Mouse (Mus musculus) limb, embryonic 12.5 days (tissue): Measurements from ENCODE around the gene Doc2b. TPM values are rescaled to one million over a fixed set of nuclear protein-coding genes. Genes with fewer than 3 reads are reported as not detected.
A peak's percentile ranks its signal among the peaks of the same experiment; 100 is the strongest.

ENCODE experiments used
- ATAC-seq: fragments of 200-750 bp; cut with Nextera tagmentation; 2 replicates; pipeline ENCODE4 v1.8.0; 2017; ENCODE audit warnings: low read depth, moderate TSS enrichment; ENCODE audit not compliant: insufficient number of reproducible peaks, insufficient read depth, low FRiP score, low TSS enrichment
- H3K27ac ChIP-seq: fragments of 300-500 bp; sonication (generic); 2 replicates; pipeline ENCODE4 v1.5.1; 2016; ENCODE audit warnings: mild to moderate bottlenecking, moderate library complexity
- H3K27me3 ChIP-seq: fragments of 300-500 bp; sonication (generic); 2 replicates; pipeline ENCODE4 v1.6.1; 2016; ENCODE audit warnings: mild to moderate bottlenecking, moderate library complexity
- H3K36me3 ChIP-seq: fragments of 300-500 bp; sonication (generic); 2 replicates; pipeline ENCODE4 v1.6.1; 2016; ENCODE audit warnings: mild to moderate bottlenecking, moderate library complexity
- H3K4me1 ChIP-seq: fragments of 300-500 bp; sonication (generic); replicated peaks from 2 replicates; pipeline ENCODE4 v1.6.1; 2016
- H3K4me2 ChIP-seq: fragments of 300-500 bp; sonication (generic); 2 replicates; pipeline ENCODE4 v1.6.1; 2016; ENCODE audit warnings: mild to moderate bottlenecking, moderate library complexity
- H3K4me3 ChIP-seq: fragments of 300-500 bp; sonication (generic); replicated peaks from 2 replicates; pipeline ENCODE4 v1.5.1; 2016; ENCODE audit warnings: mild to moderate bottlenecking
- H3K9ac ChIP-seq: fragments of 300-500 bp; sonication (generic); replicated peaks from 2 replicates; pipeline ENCODE4 v1.6.1; 2016; ENCODE audit warnings: mild to moderate bottlenecking, moderate library complexity
- H3K9me3 ChIP-seq: fragments of 300-500 bp; sonication (generic); 2 replicates; pipeline ENCODE4 v1.6.1; 2016; ENCODE audit warnings: mild to moderate bottlenecking, moderate library complexity
- whole genome bisulfite sequencing: fragments of 180-500 bp; shearing (Covaris S2); methylation state at CpG from one replicate; pipeline ENCODE4 v1.1.7; 2016; 5-methylcytosine and 5-hydroxymethylcytosine counted together
- polyA plus RNA-seq: library from polyadenylated mRNA; unstranded; fragments of >200 nt; fragmentation: Nextera tagmentation; extraction: Ambion mirVana; gene quantifications from 2 replicates; pipeline ENCODE4 v1.2.1, GENCODE M21; 2016

Doc2b gene
- polyA plus RNA-seq, 1 experiment from 2014 or later = 0.79 TPM

DNA sequence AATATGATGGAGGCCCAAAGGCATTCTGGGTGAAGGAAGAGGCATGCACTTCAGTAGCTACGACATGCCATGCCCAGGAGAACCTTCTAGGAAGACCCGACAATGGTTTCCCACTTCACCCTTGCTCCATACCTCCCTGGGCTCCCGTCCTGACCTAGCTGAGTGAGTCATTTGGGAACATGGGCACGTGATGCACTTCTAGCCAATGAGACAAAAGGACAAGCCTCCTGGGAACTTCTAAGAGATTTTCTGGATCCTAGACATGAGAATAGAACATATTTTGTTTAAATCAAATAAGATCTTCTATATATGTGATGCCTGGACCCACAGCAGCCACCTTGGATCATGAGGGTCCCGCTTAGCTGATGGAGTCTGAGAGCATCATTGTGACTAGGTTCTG lies 3.3 kb downstream of the Doc2b start:
- Histone ChIP-seq H3K4me2 (no peak overlapping the region), H3K27me3 (peaks cover 77% of the 10 kb centered on the region), H3K4me3 (no peak overlapping the region), H3K36me3 (no peaks in the 10 kb centered on the region), H3K27ac (no peak overlapping the region), H3K9me3 (peaks cover 3% of the 10 kb centered on the region; the same call in 1 of the 2 replicates), H3K4me1 (peaks cover 16% of the 10 kb centered on the region), H3K9ac (no peak overlapping the region)
- no peak for ATAC-seq
- 73% methylated on average over 5 of the region's 5 CpGs for WGBS

DNA sequence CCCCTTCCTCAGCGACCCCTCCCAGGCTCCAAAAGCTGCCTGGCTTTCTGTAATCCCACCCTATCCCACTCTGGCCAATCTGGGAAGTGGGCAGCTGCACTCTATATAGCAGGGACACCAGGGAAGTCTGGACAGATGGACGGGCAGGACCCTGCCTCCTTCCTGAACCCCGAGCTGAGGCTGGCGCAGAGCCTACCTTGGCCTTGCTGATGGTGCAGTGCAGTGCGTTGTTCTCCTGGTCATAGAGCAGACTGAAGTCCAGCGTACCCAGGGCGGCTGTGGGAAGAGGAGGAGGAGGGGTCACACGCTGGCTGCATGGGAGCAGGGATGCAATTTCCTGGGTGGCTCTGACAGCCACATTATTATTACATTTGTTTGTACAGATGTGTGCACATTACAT lies 10.0 kb downstream of the Doc2b start:
- Histone ChIP-seq H3K4me1 (no peaks in the 10 kb centered on the region), H3K4me3 (no peak overlapping the region)
- 73% methylated on average over 8 of the region's 8 CpGs for WGBS

DNA sequence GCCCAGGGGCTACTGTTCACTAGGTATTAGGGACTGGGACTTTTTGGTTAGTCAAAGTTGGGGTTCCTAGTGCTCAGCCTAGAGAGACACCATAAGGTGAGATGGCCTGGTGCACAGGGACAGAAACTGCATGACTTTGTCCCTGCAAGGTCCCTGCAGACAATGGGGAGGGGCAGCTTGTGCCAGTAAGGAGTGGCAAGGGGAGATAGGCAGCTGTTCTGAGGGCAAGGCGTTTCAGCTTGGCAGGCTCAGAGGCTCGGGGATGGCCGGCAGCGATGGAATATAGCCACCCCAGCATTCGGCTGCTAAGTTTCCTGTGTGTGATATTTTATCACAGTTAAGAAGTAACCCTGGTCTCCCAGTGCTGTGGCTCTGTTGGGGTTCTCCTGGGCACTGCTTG lies 12.1 kb downstream of the Doc2b start:
- Histone ChIP-seq H3K27me3 (no peaks in the 10 kb centered on the region; the same call in 1 of the 2 replicates), H3K4me3 (no peak overlapping the region), H3K9ac (no peak overlapping the region), H3K4me1 (no peaks in the 10 kb centered on the region), H3K27ac (no peak overlapping the region), H3K36me3 (no peaks in the 10 kb centered on the region), H3K4me2 (no peak overlapping the region), H3K9me3 (no peaks in the 10 kb centered on the region)
- ATAC-seq = no peak
- WGBS = 83% methylated on average over 5 of the region's 5 CpGs

More for the DNA sequence above, 10.0 kb downstream of the Doc2b start:
- Histone ChIP-seq H3K27ac (no peak overlapping the region), H3K27me3 (peaks cover 11% of the 10 kb centered on the region), H3K36me3 (no peaks in the 10 kb centered on the region), H3K9ac (no peak overlapping the region), H3K4me2 (no peak overlapping the region), H3K9me3 (no peaks in the 10 kb centered on the region)
- no peak for ATAC-seq

DNA sequence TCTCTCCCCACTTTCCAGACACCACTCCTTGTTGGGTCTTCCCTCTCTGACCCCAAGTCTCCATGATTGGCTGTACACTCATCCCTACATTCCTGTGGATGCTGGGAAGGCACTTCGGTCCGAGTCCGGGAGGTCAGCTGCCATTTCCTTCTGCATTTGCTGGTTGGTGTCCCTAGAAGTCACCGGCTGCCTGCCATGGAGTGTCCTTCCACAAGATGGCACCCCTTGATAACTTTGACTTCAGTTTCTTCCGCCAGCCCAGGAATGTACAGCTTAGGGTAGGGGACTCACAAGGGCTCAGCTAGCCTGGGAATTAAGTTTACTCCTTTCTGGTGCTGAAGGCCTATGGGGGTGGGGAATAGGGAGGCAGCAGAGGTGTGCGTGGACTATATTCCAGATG lies 13.9 kb downstream of the Doc2b start:
- Histone ChIP-seq H3K9me3 (no peaks in the 10 kb centered on the region), H3K9ac (no peak overlapping the region), H3K27me3 (no peaks in the 10 kb centered on the region; the same call in 1 of the 2 replicates), H3K36me3 (no peaks in the 10 kb centered on the region), H3K4me1 (no peaks in the 10 kb centered on the region), H3K4me3 (no peak overlapping the region), H3K4me2 (no peak overlapping the region), H3K27ac (no peak overlapping the region)
- 22% methylated on average over 6 of the region's 6 CpGs for WGBS
- ATAC-seq = peak; percentile 35; the same call in 1 of the 2 replicates

DNA sequence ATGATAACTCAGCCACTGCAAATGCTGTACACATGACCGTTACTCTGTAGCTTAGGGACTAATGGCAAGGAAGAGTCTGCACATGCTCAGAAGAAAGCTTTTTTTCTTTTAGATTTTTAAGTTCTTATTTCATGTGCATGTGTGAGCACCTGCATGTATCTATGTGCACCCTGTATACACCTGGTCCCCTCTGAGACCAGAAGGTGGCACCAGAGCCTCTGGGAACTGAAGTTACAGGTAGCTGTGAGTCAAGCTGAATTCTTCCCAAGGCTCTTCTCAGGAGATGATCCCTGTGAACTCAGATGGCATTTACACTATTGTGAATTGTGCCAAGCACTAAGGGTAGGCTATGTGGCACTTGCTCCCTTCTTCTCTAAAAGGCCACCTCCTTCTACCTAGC lies 19.9 kb downstream of the Doc2b start:
- Histone ChIP-seq H3K4me3 (no peak overlapping the region), H3K4me2 (no peak overlapping the region), H3K9ac (no peak overlapping the region), H3K4me1 (no peaks in the 10 kb centered on the region), H3K36me3 (no peaks in the 10 kb centered on the region), H3K27me3 (no peaks in the 10 kb centered on the region; the same call in 1 of the 2 replicates), H3K27ac (no peak overlapping the region), H3K9me3 (no peaks in the 10 kb centered on the region)
- no peak for ATAC-seq
- 76% methylated on average over 1 of the region's 1 CpGs for WGBS

DNA sequence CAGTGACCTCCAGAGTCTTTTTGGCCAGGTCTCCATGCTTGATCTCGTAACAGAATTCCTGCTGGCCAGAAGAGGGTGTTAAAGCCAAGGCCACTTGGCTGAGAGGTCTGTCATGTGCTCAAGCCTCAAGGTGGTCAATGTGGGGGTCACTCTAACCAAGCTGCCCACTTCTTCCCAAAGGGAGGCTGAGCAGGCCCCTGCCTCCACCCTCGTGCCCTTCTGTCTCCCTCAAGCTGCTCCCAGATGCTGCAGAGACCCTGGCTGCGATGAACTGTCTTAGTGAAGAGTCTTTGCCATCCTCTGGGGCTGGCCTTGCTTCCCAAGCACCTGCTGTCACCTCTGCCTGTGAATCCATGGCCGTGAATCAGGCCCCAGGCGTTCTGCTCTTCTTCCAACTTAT lies 23.3 kb downstream of the Doc2b start:
- no peaks in the 10 kb centered on the region; the same call in 1 of the 2 replicates for H3K27me3 ChIP-seq
- WGBS = 75% methylated on average over 5 of the region's 5 CpGs
- H3K9me3 ChIP-seq = no peaks in the 10 kb centered on the region
- peaks cover 5% of the 10 kb centered on the region for H3K36me3 ChIP-seq
- H3K4me3 ChIP-seq = no peak overlapping the region
- no peak overlapping the region for H3K4me2 ChIP-seq
- no peaks in the 10 kb centered on the region; the same call in 1 of the 2 replicates for H3K4me1 ChIP-seq
- ATAC-seq = no peak
- no peak overlapping the region for H3K9ac ChIP-seq
- H3K27ac ChIP-seq = no peak overlapping the region

DNA sequence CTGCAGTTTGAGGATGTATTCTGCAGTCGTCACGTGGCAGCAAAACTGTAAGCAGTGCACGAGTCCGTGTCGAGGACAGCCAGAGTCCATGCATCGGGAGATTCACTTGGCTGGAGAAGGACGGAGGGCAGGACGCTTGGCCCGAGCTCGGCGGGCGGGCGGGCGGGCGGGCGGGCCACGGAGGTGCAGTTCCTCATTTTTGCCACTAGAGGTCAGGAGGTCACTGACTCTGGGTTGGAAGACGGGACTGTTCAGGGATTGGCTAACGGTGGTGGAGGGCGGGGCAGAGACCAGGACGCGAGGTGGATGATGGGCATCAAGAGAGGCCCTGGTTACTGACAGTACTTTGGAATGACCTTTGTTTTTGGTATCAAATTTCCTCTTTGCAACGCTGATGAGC lies 26.6 kb downstream of the Doc2b start:
- no peaks in the 10 kb centered on the region for H3K9me3 ChIP-seq
- H3K9ac ChIP-seq = no peak overlapping the region
- peak; percentile 89 for ATAC-seq
- peak overlapping the region; percentile 53 for H3K4me2 ChIP-seq
- H3K4me3 ChIP-seq = peak overlapping the region; percentile 18; the same call in 1 of the 2 replicates
- no peaks in the 10 kb centered on the region; the same call in 1 of the 2 replicates for H3K27me3 ChIP-seq
- peaks cover 39% of the 10 kb centered on the region for H3K36me3 ChIP-seq
- H3K4me1 ChIP-seq = no peaks in the 10 kb centered on the region; the same call in 1 of the 2 replicates
- WGBS = under 1% methylated on average over 23 of the region's 23 CpGs
- no peak overlapping the region for H3K27ac ChIP-seq

DNA sequence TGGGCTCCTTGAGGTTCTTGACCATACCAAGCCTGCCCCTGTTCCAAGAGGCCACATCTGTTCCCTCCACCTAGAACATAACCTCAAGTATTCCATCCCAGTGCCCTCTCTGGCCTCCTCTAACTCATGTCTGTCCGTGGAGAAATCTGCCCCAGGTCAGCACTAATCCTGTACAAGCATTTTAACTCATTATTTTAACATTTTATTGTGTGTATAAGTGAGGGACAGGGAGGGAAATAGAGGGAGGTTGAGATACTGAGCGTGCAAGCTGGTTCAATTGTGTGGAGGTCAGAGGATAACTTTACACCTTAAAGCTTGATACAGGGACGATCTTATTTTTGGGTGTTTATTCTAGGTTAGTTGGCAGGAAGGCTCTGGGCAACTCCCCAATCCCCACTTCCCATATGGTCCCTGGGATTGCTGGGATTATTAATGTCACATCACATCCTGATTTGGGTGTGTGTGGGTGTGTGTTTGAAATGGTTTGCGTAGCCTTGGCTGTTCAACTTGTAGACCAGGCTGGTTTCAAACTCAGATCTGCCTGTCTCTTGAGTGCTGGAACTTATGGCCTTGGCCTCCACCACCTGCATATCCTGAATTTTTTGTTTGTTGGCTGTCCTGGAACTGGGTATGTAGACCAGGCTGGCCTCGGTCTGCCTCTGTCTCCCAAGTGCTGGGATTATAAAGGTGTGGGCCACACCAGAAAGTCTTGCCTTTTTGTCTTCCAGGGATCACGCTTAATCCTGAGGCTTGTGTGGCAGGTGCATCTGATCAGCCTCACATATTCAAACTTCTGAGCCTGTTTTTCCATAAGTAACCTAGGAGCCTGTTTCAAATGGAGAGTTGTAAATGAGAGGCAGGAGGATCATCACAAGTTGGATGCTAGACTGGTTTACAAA lies 27.5 kb downstream of the Doc2b start:
- Histone ChIP-seq H3K27me3 (no peaks in the 10 kb centered on the region; the same call in 1 of the 2 replicates), H3K4me3 (no peak overlapping the region; the same call in 1 of the 2 replicates), H3K27ac (0 out of 2 replicates have a peak overlapping the region, but pooled peaks have one; percentile 2), H3K9me3 (no peaks in the 10 kb centered on the region), H3K36me3 (peaks cover 45% of the 10 kb centered on the region), H3K9ac (no peak overlapping the region), H3K4me2 (peak overlapping the region; percentile 53), H3K4me1 (no peaks in the 10 kb centered on the region; the same call in 1 of the 2 replicates)
- no peak for ATAC-seq
- WGBS = 61% methylated on average over 6 of the region's 6 CpGs

DNA sequence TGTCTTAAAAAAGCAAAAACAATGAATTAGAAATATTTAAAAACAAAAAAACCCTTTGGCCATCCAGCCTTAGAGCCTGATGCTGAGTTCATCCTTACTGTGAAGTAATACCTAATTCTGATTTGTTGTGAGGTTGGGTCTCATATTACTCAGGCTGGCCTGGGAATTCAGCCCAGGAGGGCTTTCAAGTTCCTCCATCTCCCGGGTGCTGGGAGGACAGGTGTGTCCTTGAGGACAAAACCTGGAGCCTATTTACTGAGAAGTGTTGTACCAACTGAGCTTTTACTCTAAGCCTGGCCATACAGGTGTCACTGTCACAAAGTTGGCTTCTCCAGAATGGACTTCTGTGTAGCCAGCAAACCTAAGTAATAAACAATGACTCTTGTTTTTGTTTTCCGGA lies 28.8 kb downstream of the Doc2b start:
- WGBS = 71% methylated on average over 2 of the region's 2 CpGs
- Histone ChIP-seq H3K27ac (0 out of 2 replicates have a peak overlapping the region, but pooled peaks have one; percentile 23), H3K4me2 (no peak overlapping the region), H3K9me3 (no peaks in the 10 kb centered on the region), H3K4me3 (no peak overlapping the region), H3K4me1 (no peaks in the 10 kb centered on the region; the same call in 1 of the 2 replicates), H3K27me3 (no peaks in the 10 kb centered on the region; the same call in 1 of the 2 replicates), H3K9ac (no peak overlapping the region), H3K36me3 (peaks cover 55% of the 10 kb centered on the region)
- ATAC-seq = no peak

DNA sequence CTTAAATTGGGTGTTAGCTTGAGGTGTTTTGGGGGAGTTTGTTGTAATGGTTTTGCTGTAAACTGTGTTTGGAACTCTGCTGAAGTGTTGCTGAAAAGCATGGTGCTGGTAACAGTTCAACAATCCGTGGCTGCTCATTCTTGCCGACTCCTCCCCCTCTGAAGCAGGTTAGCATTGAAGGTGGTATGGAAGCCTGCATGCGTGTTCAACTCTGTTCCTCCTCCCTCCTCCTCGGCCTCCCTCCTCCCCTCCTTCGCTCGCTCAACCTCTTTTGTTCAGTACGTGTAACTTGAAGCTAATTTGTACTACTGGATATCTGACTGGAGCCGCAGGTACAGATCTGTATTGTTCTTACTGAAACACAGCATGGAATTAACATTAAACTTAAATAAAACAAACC lies 30.7 kb downstream of the Doc2b start:
- H3K4me1 ChIP-seq = no peaks in the 10 kb centered on the region; the same call in 1 of the 2 replicates
- ATAC-seq = no peak
- 83% methylated on average over 8 of the region's 8 CpGs for WGBS
- no peak overlapping the region for H3K9ac ChIP-seq
- H3K27me3 ChIP-seq = no peaks in the 10 kb centered on the region
- H3K36me3 ChIP-seq = peaks cover 73% of the 10 kb centered on the region
- H3K9me3 ChIP-seq = no peaks in the 10 kb centered on the region
- H3K27ac ChIP-seq = no peak overlapping the region
- H3K4me3 ChIP-seq = no peak overlapping the region
- H3K4me2 ChIP-seq = no peak overlapping the region

DNA sequence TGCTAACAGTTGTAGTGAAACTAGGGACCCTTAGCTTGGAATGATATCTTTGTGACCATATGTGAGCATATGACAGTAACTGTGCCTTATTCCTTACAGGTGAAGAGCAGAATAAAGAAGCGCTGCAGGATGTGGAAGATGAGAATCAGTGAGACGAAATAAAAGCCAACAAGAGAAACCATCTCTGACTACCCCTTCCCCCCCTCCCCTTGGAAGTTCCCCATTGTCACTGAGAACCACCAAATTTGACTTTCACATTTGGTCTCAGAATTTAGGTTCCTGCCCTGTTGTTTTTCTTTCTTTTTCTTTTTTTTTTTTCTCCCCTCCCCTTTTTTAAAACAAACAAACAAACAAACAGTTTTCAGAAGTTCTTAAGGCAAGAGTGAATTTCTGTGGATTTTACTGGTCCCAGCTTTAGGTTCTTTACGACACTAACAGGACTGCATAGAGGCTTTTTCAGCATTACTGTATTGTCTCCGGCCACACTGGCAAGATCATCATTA lies 31.3 kb downstream of the Doc2b start:
- no peaks in the 10 kb centered on the region for H3K27me3 ChIP-seq
- no peaks in the 10 kb centered on the region for H3K9me3 ChIP-seq
- no peak overlapping the region for H3K4me2 ChIP-seq
- ATAC-seq = no peak
- WGBS = 90% methylated on average over 4 of the region's 4 CpGs
- no peak overlapping the region for H3K9ac ChIP-seq
- H3K27ac ChIP-seq = no peak overlapping the region
- H3K4me3 ChIP-seq = no peak overlapping the region
- H3K36me3 ChIP-seq = peaks cover 79% of the 10 kb centered on the region
- H3K4me1 ChIP-seq = no peaks in the 10 kb centered on the region; the same call in 1 of the 2 replicates
